Mouse (Mus musculus): ENCODE measurements at regions not wholly inside any gene's neighbourhood (a gene's known extent, or its start where the extent isn't known, plus 50 kb on each side); places are given as distances from the start of the nearest gene placed in this dataset.

GRCm38 (mm10) chr2:171620253-171620652 is 423.0 kb downstream of the Cbln4 start:
- TF ChIP-seq POLR2A (IDR thresholded peaks at IDR 0.05; ENCODE audit: insufficient read length, low read depth) (no peak), E2F4 (IDR thresholded peaks at IDR 0.05; ENCODE audit: insufficient read depth) (no peak), MYOD1 (IDR thresholded peaks at IDR 0.05; ENCODE audit: control insufficient read depth in 1 of 3, insufficient read length in 2 of 3, low read depth in 2 of 3) (no peak)

All from myocyte (in vitro differentiated cells).